In genomic region chr2:7552887-7553286, GRCm38 (mm10) we compare ENCODE assay signal across 30 mouse cellular contexts. TPM values are rescaled to one million over a fixed set of nuclear protein-coding genes. Genes with fewer than 3 reads are reported as not detected.
DNase-seq lines count a peak whose midpoint lies in the region; ATAC-seq and TF ChIP-seq lines count a peak whose summit lies in the region.
"Had no signal": no experiment of that assay in that cellular context is flagged by ENCODE, and none has a peak within 500 bp of the region (broad histone marks: within the 10 kb centered on the region; RNA-seq: fewer than 3 reads in every experiment).

No protein-coding gene starts in this region.

- no peak overlapping the region for H3K27ac ChIP-seq in liver, adult 2 months (replicated peaks; ENCODE audit: insufficient read depth, low read depth, low read length)
- H3K27ac ChIP-seq in liver, postnatal 0 days (ENCODE audit: low read depth): no peak overlapping the region
- H3K27ac ChIP-seq in kidney, postnatal 0 days: no peak overlapping the region
- H3K27ac ChIP-seq in stomach, postnatal 0 days (replicated peaks): no peak overlapping the region
- H3K27ac ChIP-seq in forebrain, embryonic 12.5 days: no peak overlapping the region
- H3K27ac ChIP-seq: embryonic facial prominence, embryonic 13.5 days; forebrain, embryonic 15.5 days; heart, embryonic 10.5 days; hindbrain, embryonic 15.5 days; limb, embryonic 13.5 days; liver, embryonic 13.5 days had no signal

- no peaks in the 10 kb centered on the region for H3K79me2 ChIP-seq in liver, adult 2 months (ENCODE audit: control insufficient read depth, insufficient read depth, low read length)

- no peak for TF ChIP-seq POLR2A in liver, adult 2 months (IDR thresholded peaks at IDR 0.05; ENCODE audit: extremely low read depth, insufficient read depth, low read length)

- WGBS in liver, adult 2 months: 52% methylated on average over 3 of the region's 3 CpGs
- 59% methylated on average over 3 of the region's 3 CpGs for WGBS in liver, postnatal 0 days (ENCODE audit: insufficient replicate concordance)
- 51% methylated on average over 3 of the region's 3 CpGs for WGBS in kidney, postnatal 0 days
- WGBS in stomach, postnatal 0 days: 54% methylated on average over 3 of the region's 3 CpGs
- WGBS in forebrain, embryonic 12.5 days: 77% methylated on average over 3 of the region's 3 CpGs

- no peak for TF ChIP-seq CTCF in liver, adult 2 months (IDR thresholded peaks at IDR 0.05; ENCODE audit: low read depth, low read length)
- no peak for TF ChIP-seq CTCF in liver, postnatal 0 days (IDR thresholded peaks at IDR 0.05; ENCODE audit: low read depth)
- no peak for TF ChIP-seq CTCF in kidney, postnatal 0 days (IDR thresholded peaks at IDR 0.05; ENCODE audit: low read depth)
- no peak for TF ChIP-seq CTCF in stomach, postnatal 0 days (IDR thresholded peaks at IDR 0.05; ENCODE audit: low read depth)

- no peaks in the 10 kb centered on the region for H3K4me1 ChIP-seq in liver, adult 2 months (ENCODE audit: control insufficient read depth, insufficient read depth, low read length)
- no peaks in the 10 kb centered on the region for H3K4me1 ChIP-seq in liver, postnatal 0 days (ENCODE audit: insufficient read depth)
- H3K4me1 ChIP-seq in kidney, postnatal 0 days (replicated peaks; ENCODE audit: insufficient read depth, low read length): no peaks in the 10 kb centered on the region
- H3K4me1 ChIP-seq in stomach, postnatal 0 days (replicated peaks; ENCODE audit: control insufficient read depth, insufficient read depth): no peaks in the 10 kb centered on the region
- no peaks in the 10 kb centered on the region for H3K4me1 ChIP-seq in forebrain, embryonic 12.5 days
- H3K4me1 ChIP-seq: embryonic facial prominence, embryonic 13.5 days; forebrain, embryonic 15.5 days; hindbrain, embryonic 15.5 days; limb, embryonic 13.5 days; liver, embryonic 13.5 days; megakaryocyte, embryonic 14.5 days had no signal

- H3K9ac ChIP-seq in liver, adult 2 months (ENCODE audit: low read depth, low read length): no peak overlapping the region
- no peak overlapping the region for H3K9ac ChIP-seq in liver, postnatal 0 days (replicated peaks)
- no peak overlapping the region for H3K9ac ChIP-seq in kidney, postnatal 0 days (ENCODE audit: low read depth, low read length)
- no peak overlapping the region for H3K9ac ChIP-seq in stomach, postnatal 0 days (ENCODE audit: low read length)
- no peak overlapping the region for H3K9ac ChIP-seq in forebrain, embryonic 12.5 days
- H3K9ac ChIP-seq: embryonic facial prominence, embryonic 13.5 days; forebrain, embryonic 15.5 days; hindbrain, embryonic 15.5 days; limb, embryonic 13.5 days; liver, embryonic 13.5 days; lung, embryonic 14.5 days had no signal

- H3K36me3 ChIP-seq in liver, adult 2 months (ENCODE audit: control insufficient read depth, insufficient read depth, low read length): no peaks in the 10 kb centered on the region
- H3K36me3 ChIP-seq in liver, postnatal 0 days (replicated peaks; ENCODE audit: insufficient read depth, low read length): no peaks in the 10 kb centered on the region
- no peaks in the 10 kb centered on the region for H3K36me3 ChIP-seq in kidney, postnatal 0 days (ENCODE audit: insufficient read depth, low read length)
- no peaks in the 10 kb centered on the region for H3K36me3 ChIP-seq in stomach, postnatal 0 days (ENCODE audit: control insufficient read depth, insufficient read depth, low read length)
- no peaks in the 10 kb centered on the region for H3K36me3 ChIP-seq in forebrain, embryonic 12.5 days (replicated peaks)
- H3K36me3 ChIP-seq: embryonic facial prominence, embryonic 13.5 days; forebrain, embryonic 15.5 days; G1E; heart, embryonic 10.5 days; hindbrain, embryonic 15.5 days; limb, embryonic 13.5 days; liver, embryonic 13.5 days had no signal

- no peaks in the 10 kb centered on the region for H3K9me3 ChIP-seq in liver, postnatal 0 days (ENCODE audit: low read length)
- no peaks in the 10 kb centered on the region for H3K9me3 ChIP-seq in kidney, postnatal 0 days (replicated peaks; ENCODE audit: low read length)
- H3K9me3 ChIP-seq in stomach, postnatal 0 days (ENCODE audit: control insufficient read depth, low read length): no peaks in the 10 kb centered on the region
- H3K9me3 ChIP-seq in forebrain, embryonic 12.5 days: no peaks in the 10 kb centered on the region
- H3K9me3 ChIP-seq: embryonic facial prominence, embryonic 13.5 days; forebrain, embryonic 15.5 days; G1E; heart, embryonic 10.5 days; hindbrain, embryonic 15.5 days; limb, embryonic 13.5 days; liver, embryonic 13.5 days; megakaryocyte, embryonic 14.5 days had no signal

- ATAC-seq in liver, postnatal 0 days: no peak
- peak; percentile 87 for ATAC-seq in kidney, postnatal 0 days (replicated peaks; ENCODE audit: low FRiP score, low read depth)
- ATAC-seq in stomach, postnatal 0 days (ENCODE audit: low FRiP score, low TSS enrichment): no peak; the same call in 1 of the 2 replicates
- no peak for ATAC-seq in forebrain, embryonic 12.5 days (ENCODE audit: low FRiP score)
- ATAC-seq: activated CD4-positive, CD25-positive, alpha-beta regulatory T cell, adult 4 months; forebrain, embryonic 15.5 days had no signal

- H3K4me3 ChIP-seq in liver, adult 2 months (ENCODE audit: insufficient read depth, low read depth, low read length): no peak overlapping the region
- no peak overlapping the region for H3K4me3 ChIP-seq in liver, postnatal 0 days (ENCODE audit: low read depth, low read length)
- no peak overlapping the region for H3K4me3 ChIP-seq in kidney, postnatal 0 days (replicated peaks; ENCODE audit: low read depth, low read length)
- H3K4me3 ChIP-seq in stomach, postnatal 0 days (ENCODE audit: low read depth, low read length): no peak overlapping the region
- H3K4me3 ChIP-seq in forebrain, embryonic 12.5 days (replicated peaks): no peak overlapping the region
- H3K4me3 ChIP-seq: embryonic facial prominence, embryonic 13.5 days; erythroblast, embryonic 14.5 days; forebrain, embryonic 15.5 days; heart, embryonic 10.5 days; hindbrain, embryonic 15.5 days; limb, embryonic 13.5 days; liver, embryonic 13.5 days; megakaryocyte, embryonic 14.5 days had no signal

- no peak overlapping the region for H3K4me2 ChIP-seq in liver, postnatal 0 days (ENCODE audit: low read depth, low read length)
- H3K4me2 ChIP-seq in kidney, postnatal 0 days (ENCODE audit: low read length): no peak overlapping the region
- H3K4me2 ChIP-seq in stomach, postnatal 0 days (replicated peaks; ENCODE audit: low read depth): no peak overlapping the region
- no peak overlapping the region for H3K4me2 ChIP-seq in forebrain, embryonic 12.5 days
- H3K4me2 ChIP-seq: embryonic facial prominence, embryonic 13.5 days; forebrain, embryonic 15.5 days; hindbrain, embryonic 15.5 days; limb, embryonic 13.5 days; liver, embryonic 13.5 days; lung, embryonic 14.5 days had no signal

- DNase-seq in liver, adult 2 months (ENCODE audit: extremely low read depth, low read depth, low spot score): peak; percentile 16
- DNase-seq in liver, postnatal 0 days: no peak
- peak; percentile 44 for DNase-seq in kidney, adult 18-20 months
- peak; percentile 25 for DNase-seq in kidney, postnatal 0 days (ENCODE audit: low spot score)
- DNase-seq in stomach, postnatal 0 days (ENCODE audit: low spot score): peak; percentile 27
- no peak for DNase-seq in left cerebral cortex, adult 9 months (ENCODE audit: low spot score in 2 of 2)
- no peak for DNase-seq in adrenal gland, postnatal 4 days (ENCODE audit: low spot score in 2 of 2)
- DNase-seq: adrenal gland, postnatal 25 days; B cell, adult 2 months; cerebellum, adult 11-12 months; embryo, embryonic 11 days; gastrocnemius, postnatal 10 days; heart, postnatal 4 days; liver, embryonic 13.5 days; lung, embryonic 14.5 days; lung, postnatal 36 days; midbrain, embryonic 14.5 days; right cerebral cortex, postnatal 14 days; spleen, adult 18-20 months had no signal

- no peak for TF ChIP-seq EP300 in liver, postnatal 0 days (IDR thresholded peaks at IDR 0.05; ENCODE audit: low read depth)
- no peak for TF ChIP-seq EP300 in stomach, postnatal 0 days (optimal IDR thresholded peaks at IDR 0.05)

- H3K27me3 ChIP-seq in liver, adult 2 months (ENCODE audit: control insufficient read depth, insufficient read depth, low read length): no peaks in the 10 kb centered on the region
- H3K27me3 ChIP-seq in liver, postnatal 0 days (ENCODE audit: insufficient read depth, low read length): no peaks in the 10 kb centered on the region
- H3K27me3 ChIP-seq in kidney, postnatal 0 days (ENCODE audit: insufficient read depth, low read length): no peaks in the 10 kb centered on the region
- no peaks in the 10 kb centered on the region for H3K27me3 ChIP-seq in stomach, postnatal 0 days (ENCODE audit: control insufficient read depth, insufficient read depth, low read length)
- H3K27me3 ChIP-seq in forebrain, embryonic 12.5 days: no peaks in the 10 kb centered on the region
- H3K27me3 ChIP-seq: CH12.LX; embryonic facial prominence, embryonic 13.5 days; forebrain, embryonic 15.5 days; hindbrain, embryonic 15.5 days; limb, embryonic 13.5 days; liver, embryonic 13.5 days; megakaryocyte, embryonic 14.5 days had no signal

RNA-seq across cellular contexts. Expression of gene Celf2, which starts 43.5 kb away (rescaled TPM):
- 4.7 and 6.4 TPM in 2 replicates for total RNA-seq in liver, adult 2 months (2014; rRNA removed)
- polyA plus RNA-seq in liver, adult 2 months (2012; rRNA removed): 2.6 and 2.9 TPM in 2 replicates
- 11.6 and 13.5 TPM in 2 replicates for polyA plus RNA-seq in liver, postnatal 0 days (2015; fragmentation: Nextera tagmentation; extraction: Ambion mirVana)
- 12.1 and 13.9 TPM in 2 replicates for polyA plus RNA-seq in kidney, postnatal 0 days (2015; fragmentation: Nextera tagmentation; extraction: Ambion mirVana)
- polyA plus RNA-seq in stomach, postnatal 0 days (2015; fragmentation: Nextera tagmentation; extraction: Ambion mirVana): 23.4 and 26.7 TPM in 2 replicates
- 10 to 100 TPM; 50.7 to 51.7 TPM for total RNA-seq in adrenal gland, postnatal 4 days (2021)
- 167 and 168 TPM in 2 replicates for polyA plus RNA-seq in forebrain, embryonic 12.5 days (2016; fragmentation: Nextera tagmentation; extraction: Ambion mirVana)

Comparison
In these comparisons a context has a peak if more than half of its experiments do, and no peak if none do; other contexts are left out.
1. DNase-seq: peak in liver, adult 2 months (single experiment), kidney, adult 18-20 months (single experiment), kidney, postnatal 0 days (single experiment) and stomach, postnatal 0 days (single experiment); none in liver, postnatal 0 days (single experiment), left cerebral cortex, adult 9 months (0 of 2) and adrenal gland, postnatal 4 days (0 of 2).